Mouse (Mus musculus): ENCODE results near the gene Samd8. TPM values are rescaled to one million over a fixed set of nuclear protein-coding genes. Genes with fewer than 3 reads are reported as not detected.

The Samd8 gene
- polyA plus RNA-seq, 1 experiment from 2014 or later, result 12.5 TPM

GRCm38 (mm10) chr14:21741314-21741713 lies 9.0 kb upstream of the Samd8 start:
- H3K27ac ChIP-seq (ENCODE audit: low read depth, low read length), result no peak overlapping the region
- no peaks in the 10 kb centered on the region for H3K36me3 ChIP-seq (ENCODE audit: control insufficient read depth, insufficient read depth, low read length)
- WGBS, result 93% methylated on average over 3 of the region's 3 CpGs

GRCm38 (mm10) chr14:21741786-21742185 lies 8.5 kb upstream of the Samd8 start:
- no peaks in the 10 kb centered on the region for H3K9me3 ChIP-seq (ENCODE audit: control insufficient read depth, low read length)
- no peaks in the 10 kb centered on the region for H3K36me3 ChIP-seq (ENCODE audit: control insufficient read depth, insufficient read depth, low read length)
- no peak overlapping the region for H3K4me3 ChIP-seq (ENCODE audit: low read depth, low read length)
- no peak overlapping the region for H3K9ac ChIP-seq (ENCODE audit: low read length)
- DNase-seq (ENCODE audit: low spot score) (peak; percentile 92), ATAC-seq (replicated peaks; ENCODE audit: low FRiP score) (peak; percentile 80)
- 13% methylated on average over 4 of the region's 4 CpGs for WGBS
- no peak overlapping the region for H3K4me2 ChIP-seq (ENCODE audit: low read depth, low read length, severe bottlenecking)
- H3K27ac ChIP-seq (ENCODE audit: low read depth, low read length), result no peak overlapping the region
- no peaks in the 10 kb centered on the region for H3K4me1 ChIP-seq (replicated peaks; ENCODE audit: control insufficient read depth, insufficient read depth, low read length)
- no peaks in the 10 kb centered on the region for H3K27me3 ChIP-seq (ENCODE audit: control insufficient read depth, insufficient read depth, low read length)

More at GRCm38 (mm10) chr14:21741314-21741713, 9.0 kb upstream of the Samd8 start:
- Histone ChIP-seq H3K9ac (ENCODE audit: low read length) (no peak overlapping the region), H3K4me3 (ENCODE audit: low read depth, low read length) (no peak overlapping the region), H3K9me3 (ENCODE audit: control insufficient read depth, low read length) (no peaks in the 10 kb centered on the region), H3K4me1 (replicated peaks; ENCODE audit: control insufficient read depth, insufficient read depth, low read length) (no peaks in the 10 kb centered on the region), H3K27me3 (ENCODE audit: control insufficient read depth, insufficient read depth, low read length) (no peaks in the 10 kb centered on the region), H3K4me2 (ENCODE audit: low read depth, low read length, severe bottlenecking) (no peak overlapping the region)
- ATAC-seq (replicated peaks; ENCODE audit: low FRiP score), result no peak
- DNase-seq (ENCODE audit: low spot score), result no peak

GRCm38 (mm10) chr14:21742441-21742840 lies 7.9 kb upstream of the Samd8 start:
- Histone ChIP-seq H3K9ac (ENCODE audit: low read length) (no peak overlapping the region), H3K4me3 (ENCODE audit: low read depth, low read length) (no peak overlapping the region), H3K36me3 (ENCODE audit: control insufficient read depth, insufficient read depth, low read length) (no peaks in the 10 kb centered on the region), H3K4me1 (replicated peaks; ENCODE audit: control insufficient read depth, insufficient read depth, low read length) (no peaks in the 10 kb centered on the region), H3K4me2 (ENCODE audit: low read depth, low read length, severe bottlenecking) (no peak overlapping the region), H3K9me3 (ENCODE audit: control insufficient read depth, low read length) (no peaks in the 10 kb centered on the region), H3K27me3 (ENCODE audit: control insufficient read depth, insufficient read depth, low read length) (no peaks in the 10 kb centered on the region), H3K27ac (ENCODE audit: low read depth, low read length) (no peak overlapping the region)
- WGBS, result 93% methylated on average over 4 of the region's 4 CpGs
- ATAC-seq (replicated peaks; ENCODE audit: low FRiP score) (no peak), DNase-seq (ENCODE audit: low spot score) (no peak)

GRCm38 (mm10) chr14:21744169-21744568 lies 6.2 kb upstream of the Samd8 start:
- Histone ChIP-seq H3K9me3 (ENCODE audit: control insufficient read depth, low read length) (no peaks in the 10 kb centered on the region), H3K4me2 (ENCODE audit: low read depth, low read length, severe bottlenecking) (no peak overlapping the region), H3K27me3 (ENCODE audit: control insufficient read depth, insufficient read depth, low read length) (no peaks in the 10 kb centered on the region), H3K27ac (ENCODE audit: low read depth, low read length) (no peak overlapping the region), H3K4me1 (replicated peaks; ENCODE audit: control insufficient read depth, insufficient read depth, low read length) (no peaks in the 10 kb centered on the region), H3K4me3 (ENCODE audit: low read depth, low read length) (no peak overlapping the region), H3K9ac (ENCODE audit: low read length) (no peak overlapping the region), H3K36me3 (ENCODE audit: control insufficient read depth, insufficient read depth, low read length) (no peaks in the 10 kb centered on the region)
- 93% methylated on average over 1 of the region's 1 CpGs for WGBS
- DNase-seq (ENCODE audit: low spot score), result no peak
- ATAC-seq (replicated peaks; ENCODE audit: low FRiP score), result no peak

GRCm38 (mm10) chr14:21745149-21745548 lies 5.2 kb upstream of the Samd8 start:
- 86% methylated on average over 5 of the region's 5 CpGs for WGBS
- H3K27ac ChIP-seq (ENCODE audit: low read depth, low read length), result no peak overlapping the region
- no peak overlapping the region for H3K4me3 ChIP-seq (ENCODE audit: low read depth, low read length)
- DNase-seq (ENCODE audit: low spot score), result no peak
- no peak for ATAC-seq (replicated peaks; ENCODE audit: low FRiP score)
- no peaks in the 10 kb centered on the region for H3K4me1 ChIP-seq (replicated peaks; ENCODE audit: control insufficient read depth, insufficient read depth, low read length)
- H3K36me3 ChIP-seq (ENCODE audit: control insufficient read depth, insufficient read depth, low read length), result no peaks in the 10 kb centered on the region
- no peaks in the 10 kb centered on the region for H3K27me3 ChIP-seq (ENCODE audit: control insufficient read depth, insufficient read depth, low read length)
- H3K9ac ChIP-seq (ENCODE audit: low read length), result no peak overlapping the region
- H3K9me3 ChIP-seq (ENCODE audit: control insufficient read depth, low read length), result no peaks in the 10 kb centered on the region
- H3K4me2 ChIP-seq (ENCODE audit: low read depth, low read length, severe bottlenecking), result no peak overlapping the region

- Histone ChIP-seq H3K27ac (ENCODE audit: low read depth, low read length) (no peak overlapping the region), H3K9me3 (ENCODE audit: control insufficient read depth, low read length) (no peaks in the 10 kb centered on the region), H3K4me3 (ENCODE audit: low read depth, low read length) (no peak overlapping the region), H3K36me3 (ENCODE audit: control insufficient read depth, insufficient read depth, low read length) (no peaks in the 10 kb centered on the region), H3K9ac (ENCODE audit: low read length) (no peak overlapping the region), H3K4me1 (replicated peaks; ENCODE audit: control insufficient read depth, insufficient read depth, low read length) (no peaks in the 10 kb centered on the region), H3K27me3 (ENCODE audit: control insufficient read depth, insufficient read depth, low read length) (no peaks in the 10 kb centered on the region), H3K4me2 (ENCODE audit: low read depth, low read length, severe bottlenecking) (no peak overlapping the region)
- 91% methylated on average over 8 of the region's 8 CpGs for WGBS
- ATAC-seq (replicated peaks; ENCODE audit: low FRiP score) (no peak), DNase-seq (ENCODE audit: low spot score) (no peak)
Measured at GRCm38 (mm10) chr14:21746251-21746650, 4.1 kb upstream of the Samd8 start.

- H3K9me3 ChIP-seq (ENCODE audit: control insufficient read depth, low read length), result no peaks in the 10 kb centered on the region
Measured at GRCm38 (mm10) chr14:21746846-21747245, 3.5 kb upstream of the Samd8 start.

GRCm38 (mm10) chr14:21747436-21748141 lies 2.7 kb upstream of the Samd8 start:
- DNase-seq (ENCODE audit: low spot score) (no peak), ATAC-seq (replicated peaks; ENCODE audit: low FRiP score) (no peak)
- Histone ChIP-seq H3K9me3 (ENCODE audit: control insufficient read depth, low read length) (no peaks in the 10 kb centered on the region), H3K4me1 (replicated peaks; ENCODE audit: control insufficient read depth, insufficient read depth, low read length) (no peaks in the 10 kb centered on the region), H3K4me3 (ENCODE audit: low read depth, low read length) (no peak overlapping the region), H3K9ac (ENCODE audit: low read length) (no peak overlapping the region), H3K36me3 (ENCODE audit: control insufficient read depth, insufficient read depth, low read length) (no peaks in the 10 kb centered on the region), H3K27ac (ENCODE audit: low read depth, low read length) (no peak overlapping the region), H3K4me2 (ENCODE audit: low read depth, low read length, severe bottlenecking) (no peak overlapping the region), H3K27me3 (ENCODE audit: control insufficient read depth, insufficient read depth, low read length) (no peaks in the 10 kb centered on the region)
- WGBS, result 76% methylated on average over 14 of the region's 14 CpGs

More at GRCm38 (mm10) chr14:21746846-21747245, 3.5 kb upstream of the Samd8 start:
- no peaks in the 10 kb centered on the region for H3K27me3 ChIP-seq (ENCODE audit: control insufficient read depth, insufficient read depth, low read length)
- no peak overlapping the region for H3K9ac ChIP-seq (ENCODE audit: low read length)
- no peaks in the 10 kb centered on the region for H3K36me3 ChIP-seq (ENCODE audit: control insufficient read depth, insufficient read depth, low read length)
- no peak overlapping the region for H3K4me3 ChIP-seq (ENCODE audit: low read depth, low read length)
- DNase-seq (ENCODE audit: low spot score), result no peak
- ATAC-seq (replicated peaks; ENCODE audit: low FRiP score), result no peak
- H3K4me1 ChIP-seq (replicated peaks; ENCODE audit: control insufficient read depth, insufficient read depth, low read length), result no peaks in the 10 kb centered on the region
- H3K4me2 ChIP-seq (ENCODE audit: low read depth, low read length, severe bottlenecking), result no peak overlapping the region
- 84% methylated on average over 2 of the region's 2 CpGs for WGBS
- H3K27ac ChIP-seq (ENCODE audit: low read depth, low read length), result no peak overlapping the region

Measured in forebrain, embryonic 11.5 days (tissue).